Mouse (Mus musculus) kidney, adult 2 months (tissue): ENCODE results near the gene 9230112D13Rik.

Experiments used
- CTCF ChIP-seq: fragments of 200-500 bp; conservative IDR thresholded peaks from 2 replicates; pipeline ENCODE4 v1.5.1; 2011; ENCODE audit warnings: low read depth, mild to moderate bottlenecking, control low read depth, low read length, moderate library complexity, mixed read lengths; ENCODE audit not compliant: insufficient read depth, insufficient read length
- POLR2A ChIP-seq: fragments of 200-500 bp; IDR thresholded peaks from one replicate; pipeline ENCODE4 v1.6.1; 2011; ENCODE audit warnings: low read depth, low read length, control low read depth

GRCm38 (mm10) chr14:34508842-34509439 lies 13.7 kb downstream of the 9230112D13Rik start:
- TF ChIP-seq CTCF: no peak
- TF ChIP-seq POLR2A: no peak
